Mouse (Mus musculus) erythroblast, embryonic 14.5 days (primary cell): ENCODE data around the gene Mrpl51.

Source experiments
- GATA1 ChIP-seq: IDR thresholded peaks from 2 replicates; pipeline ENCODE4 v1.6.1; 2012; ENCODE audit warnings: low read length, inconsistent platforms, mixed read lengths
- TAL1 ChIP-seq: IDR thresholded peaks from 3 replicates; pipeline ENCODE4 v1.6.1; 2012; ENCODE audit warnings: low read length, inconsistent platforms, mixed read lengths

GRCm38 (mm10) chr6:125240617-125241016 is 49.0 kb downstream of the Mrpl51 start:
- TF ChIP-seq GATA1 (no peak), TAL1 (no peak)
